Mouse (Mus musculus): ENCODE data around the gene Rgs11.
"Not testable (repeated sequence)": the region's sequence is repeated elsewhere in the genome, so short reads cannot be mapped to it uniquely, and the experiment has no call there.

The Rgs11 gene

DNA sequence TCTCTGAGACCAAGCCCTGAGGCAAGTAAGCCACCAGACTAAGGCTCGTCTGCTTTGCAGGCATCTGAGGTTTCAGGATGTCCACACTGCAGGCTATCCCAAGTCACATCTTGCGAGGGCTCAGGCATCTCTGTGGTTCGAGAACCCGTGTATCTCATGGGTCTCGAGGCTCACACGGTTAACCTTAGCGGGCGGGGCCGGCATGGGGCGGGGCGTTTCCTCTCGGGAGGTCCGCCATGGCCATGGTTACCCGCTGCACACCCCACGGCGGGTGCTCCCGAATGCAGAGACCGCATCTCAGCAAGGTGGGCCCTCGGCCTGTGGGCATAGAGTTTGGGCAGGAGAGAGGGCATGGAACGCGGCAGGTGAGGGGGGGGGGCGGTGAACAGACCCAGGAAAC lies at the start of gene Rgs11:
TSS of gene Rgs11 (plus strand) at position 215 of the 400 bp plus-strand sequence.
- DNase-seq: peak; percentile 74

GRCm38 (mm10) chr17:26162736-26163135 lies 40.0 kb upstream of the Rgs11 start:
- no peak for DNase-seq

DNA sequence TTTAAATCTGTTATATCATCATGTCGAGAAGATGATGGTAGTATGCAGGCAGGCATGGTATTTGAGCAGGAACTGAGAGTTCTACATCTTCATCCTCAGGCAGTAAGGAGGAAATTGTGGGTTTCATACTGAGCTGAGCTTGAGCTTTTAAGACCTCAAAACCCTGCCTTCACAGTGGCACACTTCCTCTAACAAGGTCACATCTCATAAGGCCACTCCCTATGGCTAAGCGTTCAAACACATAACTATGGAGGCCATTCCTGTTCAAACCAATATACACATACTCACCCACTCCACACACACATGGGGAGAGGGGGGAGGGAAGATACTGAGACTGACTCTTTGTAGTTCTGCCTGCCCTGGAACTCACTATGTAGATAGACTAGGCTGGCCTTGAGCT lies 34.7 kb upstream of the Rgs11 start:
- DNase-seq: peak; percentile 27

DNA sequence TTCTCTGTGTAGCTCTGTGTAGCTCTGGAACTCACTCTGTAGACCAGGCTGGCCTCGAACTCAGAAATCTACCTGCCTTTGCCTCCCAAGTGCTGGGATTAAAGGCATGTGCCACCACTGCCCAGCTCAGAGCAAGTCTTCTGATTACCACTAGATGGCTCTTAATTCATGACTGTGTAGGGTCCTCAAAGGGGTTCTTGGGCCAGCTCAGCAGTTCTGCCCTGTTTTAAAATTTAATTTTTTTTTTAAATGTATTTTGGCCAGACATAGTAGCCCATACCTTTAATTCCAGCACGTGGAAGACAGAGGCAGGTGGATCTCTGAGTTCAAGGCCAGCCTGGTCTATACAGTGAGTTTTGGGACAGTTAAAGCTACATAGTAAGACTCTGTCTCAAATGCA lies 27.5 kb upstream of the Rgs11 start:
- DNase-seq: not testable (repeated sequence)

DNA sequence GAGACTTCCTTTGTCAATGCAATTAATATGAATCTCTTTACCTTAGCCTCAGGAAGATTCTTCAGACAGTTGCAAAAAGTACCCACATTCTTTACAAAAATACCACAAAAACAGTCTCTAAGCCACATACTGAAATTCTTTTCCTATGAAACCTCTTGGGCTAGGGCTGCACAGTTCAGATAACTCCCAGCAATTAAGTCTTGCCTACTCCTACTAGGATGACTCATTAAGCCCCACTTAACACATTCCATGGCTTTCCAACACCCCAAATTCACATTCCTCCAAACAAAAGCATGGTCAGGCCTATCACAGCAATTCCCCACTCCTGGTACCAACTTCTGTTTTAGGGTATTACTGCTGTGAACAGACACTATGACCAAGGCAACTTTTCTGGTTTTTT lies 24.1 kb upstream of the Rgs11 start:
- no peak for DNase-seq

DNA sequence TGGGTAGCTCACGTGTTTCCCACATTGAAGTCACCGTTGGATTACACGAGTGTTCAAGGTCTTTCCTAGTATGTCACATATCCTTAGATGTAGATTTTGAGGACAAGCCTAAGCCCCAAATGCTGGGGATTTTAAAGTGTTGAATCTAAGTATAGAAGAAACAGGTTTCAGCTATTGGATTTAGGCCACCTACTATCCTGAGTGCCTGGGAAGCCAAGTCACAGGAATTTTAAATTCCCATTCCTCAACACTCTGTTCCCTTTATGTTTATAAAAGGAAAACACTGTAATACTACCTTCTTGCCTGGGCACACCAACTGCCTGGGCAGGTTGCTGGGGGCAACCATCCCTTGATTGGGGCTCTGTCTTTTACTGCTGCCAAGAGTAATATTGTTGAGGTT lies 21.6 kb upstream of the Rgs11 start:
- DNase-seq: no peak

- DNase-seq: no peak
Observed at GRCm38 (mm10) chr17:26187592-26187991, 15.2 kb upstream of the Rgs11 start.

GRCm38 (mm10) chr17:26188091-26188805 lies 14.5 kb upstream of the Rgs11 start:
- DNase-seq: no peak

DNA sequence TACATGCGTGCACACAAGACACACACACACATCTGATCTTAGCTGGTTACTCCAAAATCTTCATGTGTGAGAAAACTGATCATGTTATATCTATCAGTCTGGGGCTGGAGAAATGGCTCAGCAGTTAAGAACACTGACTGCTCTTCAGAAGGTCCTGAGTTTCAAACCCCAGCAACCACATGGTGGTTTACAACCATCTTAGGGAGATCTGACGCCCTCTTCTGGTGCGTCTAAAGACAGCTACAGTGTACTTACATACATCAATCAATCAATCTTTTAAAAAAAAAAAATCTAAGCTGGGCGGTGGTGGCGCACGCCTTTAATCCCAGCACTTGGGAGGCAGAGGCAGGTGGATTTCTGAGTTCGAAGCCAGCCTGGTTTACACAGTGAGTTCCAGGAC lies 11.3 kb upstream of the Rgs11 start:
- not testable (repeated sequence) for DNase-seq

DNA sequence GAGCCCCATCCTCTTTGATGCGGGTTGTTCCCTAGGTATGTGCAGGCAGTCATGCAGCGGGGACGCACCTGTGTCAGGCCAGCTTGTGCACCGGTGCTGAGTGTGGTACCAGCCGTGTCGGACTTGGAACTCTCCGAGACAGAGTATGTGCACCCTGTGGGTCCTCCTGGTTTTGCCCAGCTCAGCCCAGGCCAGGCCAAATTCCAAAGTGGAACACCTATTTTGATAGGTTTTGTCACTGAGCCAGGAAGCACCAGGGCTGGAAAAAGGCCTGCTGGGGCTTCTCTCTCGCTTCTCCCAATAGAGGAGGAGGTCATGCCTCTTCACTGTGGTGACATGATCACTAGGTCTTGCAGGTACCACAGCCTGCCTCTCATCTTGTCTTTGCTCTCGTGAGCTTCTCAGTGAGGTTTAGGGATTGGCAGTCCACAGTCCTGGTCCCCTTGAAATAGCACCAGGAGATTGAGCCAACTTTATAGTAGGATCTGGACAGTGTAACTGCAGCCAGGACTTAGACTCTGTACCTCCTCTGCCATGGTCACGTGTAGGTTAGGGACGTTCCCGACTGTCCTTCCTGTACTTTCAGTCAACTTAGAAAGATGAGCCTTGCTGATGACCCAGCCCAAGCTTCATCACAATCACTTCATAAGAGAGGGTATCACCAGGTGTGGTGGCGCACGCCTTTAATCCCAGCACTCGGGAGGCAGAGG lies 10.1 kb upstream of the Rgs11 start:
- DNase-seq: no peak

DNA sequence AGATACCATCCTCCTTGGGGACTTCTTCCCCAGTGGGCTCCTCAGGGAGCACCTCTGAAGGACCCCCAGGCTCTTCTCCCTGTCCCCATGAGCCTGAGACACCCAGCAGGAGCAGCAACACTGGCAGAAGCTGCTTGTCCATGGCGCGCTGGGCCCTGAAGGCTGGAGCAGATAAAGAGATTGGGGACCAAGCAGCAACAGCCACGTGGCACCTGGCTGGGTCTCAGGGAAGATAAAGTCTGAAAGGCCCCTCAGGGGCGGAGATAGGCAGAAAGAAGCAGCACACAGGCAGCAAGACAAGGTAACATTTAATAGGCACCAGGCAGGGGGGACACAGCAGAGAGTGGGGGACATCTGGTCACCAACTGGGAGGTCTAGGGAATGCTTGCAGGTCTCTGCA lies 3.9 kb upstream of the Rgs11 start, which contains the start of gene Pdia2:
TSS of gene Pdia2 (minus strand) at position 196 of the 400 bp plus-strand sequence.
- DNase-seq: no peak

DNA sequence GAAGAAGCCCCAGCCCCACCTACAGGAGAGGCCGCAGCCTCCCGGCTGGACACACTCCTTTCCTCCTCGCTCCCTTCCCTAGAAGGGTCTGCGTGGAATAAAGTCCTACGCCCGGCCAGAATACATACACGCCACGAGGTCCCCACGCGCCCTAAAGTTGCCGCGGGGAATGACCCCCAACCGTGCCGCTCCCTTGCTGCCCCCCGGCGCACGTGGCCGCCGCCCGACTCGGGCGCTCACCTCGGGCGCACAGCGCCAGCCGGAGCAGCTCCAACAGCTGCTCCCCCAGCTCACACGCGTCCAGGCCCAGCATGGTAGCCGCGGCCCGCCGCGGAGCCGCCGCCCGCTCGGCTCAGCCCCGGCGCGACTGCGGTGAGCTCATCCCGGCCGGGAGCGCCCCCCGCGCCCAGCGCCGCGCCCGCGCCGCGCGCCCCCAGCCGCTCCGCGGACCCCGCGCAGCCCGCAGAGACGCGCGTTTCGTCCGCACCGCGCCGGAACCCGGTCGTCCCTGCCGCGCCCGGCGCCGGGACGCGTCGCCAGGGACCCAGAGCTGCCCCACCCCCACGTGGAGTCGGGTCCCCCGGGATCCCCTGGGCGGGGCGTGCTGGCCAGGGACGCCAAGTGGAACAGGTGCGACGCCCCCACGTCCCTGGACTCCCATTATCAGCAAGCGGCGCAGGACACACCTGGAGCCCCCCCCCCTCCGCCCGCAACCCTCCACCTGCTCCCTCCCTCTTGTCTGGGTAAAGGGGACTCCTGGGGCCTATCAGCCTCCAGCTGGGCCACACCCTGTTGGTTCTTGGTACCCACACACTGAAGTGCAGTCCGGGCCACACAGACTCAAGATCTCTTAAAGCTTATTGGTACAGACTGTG lies 1.7 kb upstream of the Rgs11 start:
- DNase-seq: peak; percentile 46

DNA sequence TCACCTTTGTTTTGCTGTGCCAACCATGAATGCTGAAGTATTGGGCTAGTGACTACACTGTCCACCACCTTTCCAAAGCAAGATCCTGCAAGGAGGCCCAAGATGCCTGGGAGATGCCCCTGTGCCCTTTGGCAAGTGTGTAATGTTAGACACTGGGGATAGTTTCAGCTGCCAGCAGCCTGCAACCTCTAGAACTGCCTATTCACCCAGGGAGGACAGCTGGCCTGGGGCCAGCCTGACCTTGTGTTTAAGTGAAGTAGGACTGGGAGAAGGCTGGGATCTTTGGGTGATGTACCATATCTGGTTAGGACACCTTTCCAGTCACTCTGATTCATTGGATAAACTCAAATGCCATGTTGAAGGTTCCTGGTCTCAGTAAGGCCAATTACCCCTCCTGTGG lies 753 bp upstream of the Rgs11 start:
- DNase-seq: no peak

GRCm38 (mm10) chr17:26203321-26203811 lies 615 bp downstream of the Rgs11 start:
- DNase-seq: peak; percentile 53

GRCm38 (mm10) chr17:26204766-26205165 lies 2.0 kb downstream of the Rgs11 start:
- no peak for DNase-seq

GRCm38 (mm10) chr17:26206392-26206791 lies 3.6 kb downstream of the Rgs11 start:
- DNase-seq: no peak

- no peak for DNase-seq
Observed at GRCm38 (mm10) chr17:26207686-26208085, 4.9 kb downstream of the Rgs11 start, which contains the start of gene Arhgdig. Gene Arhgdig (minus strand): TSS chr17:26207786.

- no peak for DNase-seq
Observed at GRCm38 (mm10) chr17:26212241-26212640, 9.5 kb downstream of the Rgs11 start.

GRCm38 (mm10) chr17:26212681-26213080 lies 9.9 kb downstream of the Rgs11 start:
- no peak for DNase-seq

DNA sequence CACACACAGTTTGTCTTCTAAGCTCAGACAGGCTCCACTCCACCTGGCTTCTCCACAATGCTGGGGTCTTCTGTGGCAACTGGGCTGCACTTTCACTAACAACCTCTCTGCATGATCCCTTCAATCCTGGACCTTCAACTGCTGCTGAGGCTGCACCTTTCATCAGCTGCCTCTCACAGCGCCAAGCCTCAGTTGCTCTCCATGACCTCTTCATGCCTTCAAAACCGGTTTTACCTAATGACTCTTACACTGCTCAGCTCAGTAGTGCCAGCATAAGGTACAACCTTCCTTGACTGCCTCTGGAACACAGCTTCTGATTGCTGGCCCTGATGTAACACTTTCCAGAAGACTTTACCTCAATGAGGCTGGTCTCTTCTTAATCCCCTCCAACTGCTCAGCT lies 18.8 kb downstream of the Rgs11 start:
- no peak for DNase-seq

DNA sequence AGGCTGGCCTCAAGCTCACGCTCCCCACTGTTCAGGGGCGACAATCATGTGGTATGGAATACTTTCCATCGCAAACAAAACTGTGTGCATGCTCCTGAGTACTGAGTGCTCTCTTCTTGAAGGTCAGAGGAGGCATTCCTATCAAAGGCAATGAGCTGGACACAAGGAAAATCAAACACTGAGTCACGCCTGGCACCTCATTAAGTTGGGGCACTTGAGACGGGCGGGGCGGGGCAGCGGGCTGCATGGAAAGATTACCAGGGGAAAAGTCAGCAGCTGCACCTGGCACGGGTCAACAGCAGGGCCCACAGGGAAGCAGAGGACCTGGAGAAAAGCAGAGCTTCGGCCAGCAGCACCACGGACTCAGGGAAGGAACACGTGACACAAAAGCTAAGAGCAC lies 22.4 kb downstream of the Rgs11 start:
- DNase-seq: no peak

- DNase-seq: no peak
Observed at GRCm38 (mm10) chr17:26229776-26230175, 27.0 kb downstream of the Rgs11 start.

- DNase-seq: no peak
Observed at GRCm38 (mm10) chr17:26231156-26231555, 28.4 kb downstream of the Rgs11 start.

Measured in thymus, postnatal 4 days (tissue).